Mouse (Mus musculus) hindbrain, embryonic 10.5 days (tissue): ENCODE results near the gene Ift27. TPM values are rescaled to one million over a fixed set of nuclear protein-coding genes. Genes with fewer than 3 reads are reported as not detected.

Experiments
- DNase-seq: peaks from one replicate; pipeline ENCODE4 v3.0.0-alpha.2; 2017; ENCODE audit warnings: low spot score
- H3K27ac ChIP-seq: fragments of 300-500 bp; sonication (generic); 2 replicates; pipeline ENCODE4 v1.5.1; 2016; ENCODE audit warnings: mild to moderate bottlenecking, moderate library complexity
- H3K27me3 ChIP-seq: fragments of 300-500 bp; sonication (generic); 2 replicates; pipeline ENCODE4 v1.6.1; 2016; ENCODE audit warnings: mild to moderate bottlenecking; ENCODE audit not compliant: poor library complexity, insufficient read depth, severe bottlenecking
- H3K36me3 ChIP-seq: fragments of 300-500 bp; sonication (generic); 2 replicates; pipeline ENCODE4 v1.6.1; 2016; ENCODE audit warnings: mild to moderate bottlenecking, moderate library complexity
- H3K4me1 ChIP-seq: fragments of 300-500 bp; sonication (generic); replicated peaks from 2 replicates; pipeline ENCODE4 v1.6.1; 2016; ENCODE audit warnings: mild to moderate bottlenecking
- H3K4me3 ChIP-seq: fragments of 300-500 bp; sonication (generic); 2 replicates; pipeline ENCODE4 v1.5.1; 2016; ENCODE audit warnings: mild to moderate bottlenecking, moderate library complexity
- H3K9me3 ChIP-seq: fragments of 300-500 bp; sonication (generic); 2 replicates; pipeline ENCODE4 v1.6.1; 2016; ENCODE audit warnings: mild to moderate bottlenecking, moderate library complexity
- WGBS: fragments of 180-500 bp; shearing (Covaris S2); methylation state at CpG from one replicate; pipeline ENCODE4 v1.1.7; 2016; 5-methylcytosine and 5-hydroxymethylcytosine counted together
- polyA plus RNA-seq: library from polyadenylated mRNA; unstranded; fragments of >200 nt; fragmentation: Nextera tagmentation; extraction: Ambion mirVana; gene quantifications from 2 replicates; pipeline ENCODE4 v1.2.1, GENCODE M21; 2016

Gene Ift27
- polyA plus RNA-seq, 1 experiment from 2014 or later = 171 TPM

DNA sequence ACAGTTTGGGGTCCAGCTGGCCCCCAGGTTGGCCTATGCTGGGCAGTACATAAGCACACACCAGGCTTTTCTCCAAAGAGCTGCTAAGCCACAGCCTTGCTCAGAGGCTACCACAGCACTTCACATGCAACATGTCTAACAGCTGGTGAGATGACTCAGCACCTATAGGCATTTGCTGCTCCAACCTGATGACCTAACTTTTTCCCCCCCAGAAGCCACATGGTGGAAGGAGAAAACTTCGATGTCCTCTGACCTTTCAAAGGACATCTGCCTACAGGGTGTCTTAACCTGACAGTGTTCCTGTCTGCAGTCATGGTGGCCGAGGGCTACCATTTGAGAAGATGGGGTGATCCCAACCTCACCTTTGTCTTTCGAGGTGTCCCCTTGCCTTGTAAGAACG, 11.7 kb upstream of the Ift27 start:
- H3K4me3 ChIP-seq = no peak overlapping the region
- 90% methylated on average over 4 of the region's 4 CpGs for WGBS
- DNase-seq = no peak
- peaks cover 24% of the 10 kb centered on the region for H3K27me3 ChIP-seq
- H3K4me1 ChIP-seq = peaks cover 26% of the 10 kb centered on the region
- H3K27ac ChIP-seq = no peak overlapping the region
- H3K36me3 ChIP-seq = no peaks in the 10 kb centered on the region
- no peaks in the 10 kb centered on the region for H3K9me3 ChIP-seq

DNA sequence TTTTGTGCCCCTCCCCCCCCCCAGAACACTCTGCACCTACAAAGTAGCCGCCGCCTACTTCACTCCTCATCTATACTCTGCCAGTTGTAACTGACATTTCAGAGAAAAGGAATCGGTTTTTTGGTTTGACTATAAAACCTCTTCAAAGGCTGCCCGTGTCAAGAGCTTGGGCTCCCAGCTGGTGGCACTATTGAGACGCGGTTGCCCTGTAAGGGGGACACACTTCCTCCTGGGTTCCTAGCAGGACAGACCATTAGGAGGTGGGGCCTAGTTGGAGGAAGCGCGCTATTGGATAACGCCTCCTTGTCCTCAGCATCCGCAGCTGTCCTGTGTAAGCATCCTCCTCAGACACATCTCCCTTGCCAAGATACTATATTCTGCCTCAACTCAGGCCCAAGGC, 10.9 kb upstream of the Ift27 start:
- Histone ChIP-seq H3K4me1 (peaks cover 26% of the 10 kb centered on the region), H3K27me3 (peaks cover 24% of the 10 kb centered on the region), H3K36me3 (no peaks in the 10 kb centered on the region), H3K27ac (no peak overlapping the region; the same call in 1 of the 2 replicates), H3K4me3 (peak overlapping the region; percentile 29; the same call in 1 of the 2 replicates), H3K9me3 (no peaks in the 10 kb centered on the region)
- DNase-seq = peak; percentile 73
- 5% methylated on average over 10 of the region's 10 CpGs for WGBS

DNA sequence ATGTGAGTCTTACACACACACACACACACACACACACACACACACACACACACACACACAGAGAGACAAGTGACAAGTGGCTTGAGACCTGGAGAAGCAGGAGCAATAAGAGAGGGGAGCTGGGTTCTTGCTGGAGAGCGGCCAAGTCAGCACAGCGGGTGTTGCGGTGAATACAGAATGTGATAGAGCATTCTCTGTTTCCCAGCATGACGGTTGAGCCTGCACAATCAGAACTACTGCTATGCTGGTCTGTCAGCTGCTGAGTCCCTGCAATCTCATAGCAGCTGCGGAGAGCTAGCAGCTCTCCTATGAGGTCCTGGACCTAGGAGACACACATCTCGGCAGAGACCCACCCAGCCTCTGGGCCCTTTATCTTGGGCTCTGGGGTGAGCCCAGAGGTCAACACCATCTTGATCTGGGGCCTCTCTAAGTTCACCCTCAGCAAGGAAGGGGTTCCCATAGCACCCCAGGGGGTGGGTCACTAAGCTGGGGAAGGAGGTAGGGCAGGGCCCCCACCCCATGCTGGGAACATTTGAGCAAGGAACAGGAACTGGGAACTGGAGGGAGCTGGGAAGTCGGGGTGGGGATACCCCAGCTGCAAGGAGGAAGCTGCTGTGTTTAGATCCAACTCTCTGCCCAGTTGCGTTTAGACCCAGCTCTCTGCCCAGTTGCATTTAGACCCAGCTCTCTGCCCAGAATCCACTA, 7.9 kb upstream of the Ift27 start:
- Histone ChIP-seq H3K4me3 (no peak overlapping the region), H3K27me3 (peaks cover 24% of the 10 kb centered on the region), H3K36me3 (no peaks in the 10 kb centered on the region), H3K9me3 (no peaks in the 10 kb centered on the region), H3K27ac (peak overlapping the region; percentile 56), H3K4me1 (peaks cover 50% of the 10 kb centered on the region)
- DNase-seq = no peak
- whole genome bisulfite sequencing = 34% methylated on average over 8 of the region's 8 CpGs

DNA sequence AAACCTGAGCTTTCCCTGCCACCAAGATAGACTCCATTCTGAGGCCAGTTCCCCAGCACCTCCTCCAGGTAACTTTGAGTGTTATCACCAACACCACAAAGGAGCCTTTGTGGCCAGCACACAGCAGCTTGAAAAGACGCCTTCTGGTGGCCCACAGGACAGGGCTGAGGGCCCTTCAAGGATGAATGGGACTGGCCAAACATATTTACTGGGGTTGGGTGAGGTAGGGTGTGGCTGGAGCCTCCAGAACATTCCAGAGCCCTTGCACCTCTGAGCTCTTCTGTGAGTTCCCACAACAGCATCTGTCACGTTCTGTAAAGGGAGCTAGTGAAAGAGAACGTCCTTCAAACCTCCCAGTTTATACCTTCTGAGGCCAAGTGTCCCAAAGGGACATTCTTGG, 5.9 kb upstream of the Ift27 start:
- no peaks in the 10 kb centered on the region for H3K36me3 ChIP-seq
- H3K27me3 ChIP-seq = peaks cover 24% of the 10 kb centered on the region
- DNase-seq = no peak
- H3K4me1 ChIP-seq = peaks cover 51% of the 10 kb centered on the region
- no peak overlapping the region for H3K27ac ChIP-seq
- H3K4me3 ChIP-seq = no peak overlapping the region
- 79% methylated on average over 3 of the region's 3 CpGs for WGBS
- no peaks in the 10 kb centered on the region for H3K9me3 ChIP-seq

DNA sequence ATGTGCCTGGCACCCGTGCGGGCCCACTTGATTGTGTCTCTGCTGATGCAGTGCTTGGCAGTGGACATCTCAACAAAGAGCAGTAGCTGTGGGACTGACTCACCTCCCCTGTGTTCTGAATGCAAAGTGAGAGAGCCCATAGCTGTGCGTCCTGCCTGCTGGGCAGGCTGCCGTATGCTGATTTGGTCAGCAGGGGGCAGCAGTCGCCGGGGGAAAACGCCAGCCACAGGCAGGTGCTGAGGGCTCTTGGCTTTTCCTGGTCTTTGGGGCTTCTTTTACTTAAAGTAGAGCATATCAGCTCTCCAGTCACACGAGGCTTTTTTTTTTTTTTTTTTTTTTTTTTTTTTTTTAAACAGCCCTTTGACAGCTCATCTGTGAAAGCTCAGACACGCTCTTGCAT, 4.5 kb upstream of the Ift27 start:
- DNase-seq = peak; percentile 85
- Histone ChIP-seq H3K36me3 (no peaks in the 10 kb centered on the region), H3K4me1 (peaks cover 49% of the 10 kb centered on the region), H3K4me3 (no peak overlapping the region), H3K27me3 (peaks cover 17% of the 10 kb centered on the region), H3K27ac (peak overlapping the region; percentile 30; the same call in 1 of the 2 replicates), H3K9me3 (no peaks in the 10 kb centered on the region)
- 8% methylated on average over 9 of the region's 9 CpGs for WGBS

DNA sequence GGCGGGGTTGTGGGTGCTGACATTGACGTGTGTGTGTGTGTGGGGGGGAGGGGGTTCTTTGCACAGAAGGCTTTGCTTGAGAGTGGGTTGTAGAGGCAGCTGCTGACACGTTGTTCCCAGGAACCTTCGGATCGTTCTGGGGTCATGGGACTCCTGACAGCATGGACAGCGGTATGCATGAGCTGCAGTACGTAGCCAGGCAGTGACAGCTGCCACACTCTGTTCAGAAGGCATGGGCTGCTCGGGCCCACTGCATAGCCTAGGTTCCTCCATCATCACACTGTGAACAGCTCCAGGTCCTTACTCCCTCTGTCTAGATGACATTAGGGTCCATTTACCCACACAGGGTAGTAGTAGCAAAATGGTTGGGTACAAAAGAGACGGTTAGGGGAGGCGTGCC, 3.4 kb upstream of the Ift27 start:
- Histone ChIP-seq H3K36me3 (no peaks in the 10 kb centered on the region), H3K9me3 (no peaks in the 10 kb centered on the region), H3K27me3 (peaks cover 7% of the 10 kb centered on the region), H3K27ac (peak overlapping the region; percentile 3; the same call in 1 of the 2 replicates), H3K4me3 (no peak overlapping the region), H3K4me1 (peaks cover 59% of the 10 kb centered on the region)
- DNase-seq = no peak
- 70% methylated on average over 10 of the region's 10 CpGs for WGBS

DNA sequence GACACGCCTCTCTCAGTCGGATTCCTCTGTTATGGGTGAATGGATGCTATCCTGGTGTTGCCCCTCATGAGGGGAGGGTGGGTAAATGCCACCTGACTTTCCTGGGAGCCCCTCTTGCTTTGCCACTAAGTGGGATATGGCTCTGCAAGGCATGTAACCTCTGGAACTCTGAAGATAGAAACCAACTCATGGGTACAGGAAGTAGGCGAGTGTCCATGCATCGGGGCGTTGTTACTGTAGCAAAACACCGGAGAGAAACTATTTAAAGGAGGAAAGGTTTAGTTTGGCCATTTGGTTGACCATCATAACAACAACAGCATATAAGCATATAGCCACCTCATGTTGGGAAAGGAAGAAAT, 959 bp upstream of the Ift27 start:
- no peaks in the 10 kb centered on the region for H3K27me3 ChIP-seq
- peak overlapping the region; percentile 88 for H3K27ac ChIP-seq
- peak overlapping the region; percentile 84 for H3K4me3 ChIP-seq
- peaks cover 52% of the 10 kb centered on the region for H3K4me1 ChIP-seq
- 77% methylated on average over 6 of the region's 6 CpGs for WGBS
- no peak for DNase-seq
- no peaks in the 10 kb centered on the region for H3K9me3 ChIP-seq
- H3K36me3 ChIP-seq = 0 out of 2 replicates have a peak, but pooled peaks cover 8% of the 10 kb centered on the region

DNA sequence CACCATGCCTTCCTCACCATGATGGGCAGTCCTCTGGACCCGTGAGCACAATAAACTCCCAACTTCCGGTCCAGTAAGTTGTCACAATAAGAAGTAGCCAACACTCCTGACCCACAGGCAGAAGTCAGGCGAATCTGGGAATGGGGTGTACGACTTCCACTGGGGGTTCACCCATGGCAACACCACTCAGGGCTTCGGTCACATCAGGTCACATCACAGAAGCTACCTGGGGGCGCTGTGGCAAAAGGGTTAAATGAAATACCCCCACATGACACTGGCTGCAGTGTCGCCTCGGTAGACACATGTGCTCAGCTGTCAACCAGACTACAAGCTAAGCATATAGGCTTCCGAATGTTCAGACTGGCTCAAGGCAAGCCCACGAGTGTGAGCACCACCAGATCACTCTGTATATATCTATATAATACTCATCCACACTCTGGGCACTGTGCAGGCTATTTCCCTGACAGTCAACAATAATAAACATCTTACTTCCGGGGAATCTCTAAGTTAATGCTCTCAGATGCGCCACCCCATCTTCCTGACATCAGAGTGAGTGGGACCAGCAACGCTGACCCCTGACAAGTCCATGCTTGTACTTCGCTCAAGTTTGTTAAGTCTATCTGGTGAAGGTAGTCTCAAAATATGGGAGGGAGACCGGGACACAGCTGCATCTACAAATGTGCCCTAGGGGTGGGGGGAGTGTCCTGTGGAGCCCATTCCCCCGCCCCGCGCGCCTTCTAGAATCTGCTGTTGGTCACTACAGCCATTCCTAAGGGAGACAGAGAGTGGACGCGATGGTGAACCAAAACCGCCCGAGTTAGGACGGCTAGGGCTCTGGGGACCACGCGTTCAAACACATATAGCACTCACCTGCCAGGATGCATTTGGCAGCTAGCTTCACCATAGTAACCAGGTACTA, 749 bp downstream of the Ift27 start:
- no peak for DNase-seq
- H3K36me3 ChIP-seq = peaks cover 13% of the 10 kb centered on the region; the same call in 1 of the 2 replicates
- 26% methylated on average over 26 of the region's 26 CpGs for WGBS
- peak overlapping the region; percentile 91 for H3K27ac ChIP-seq
- H3K4me3 ChIP-seq = peak overlapping the region; percentile 84
- H3K9me3 ChIP-seq = no peaks in the 10 kb centered on the region
- peaks cover 40% of the 10 kb centered on the region for H3K4me1 ChIP-seq
- H3K27me3 ChIP-seq = no peaks in the 10 kb centered on the region

DNA sequence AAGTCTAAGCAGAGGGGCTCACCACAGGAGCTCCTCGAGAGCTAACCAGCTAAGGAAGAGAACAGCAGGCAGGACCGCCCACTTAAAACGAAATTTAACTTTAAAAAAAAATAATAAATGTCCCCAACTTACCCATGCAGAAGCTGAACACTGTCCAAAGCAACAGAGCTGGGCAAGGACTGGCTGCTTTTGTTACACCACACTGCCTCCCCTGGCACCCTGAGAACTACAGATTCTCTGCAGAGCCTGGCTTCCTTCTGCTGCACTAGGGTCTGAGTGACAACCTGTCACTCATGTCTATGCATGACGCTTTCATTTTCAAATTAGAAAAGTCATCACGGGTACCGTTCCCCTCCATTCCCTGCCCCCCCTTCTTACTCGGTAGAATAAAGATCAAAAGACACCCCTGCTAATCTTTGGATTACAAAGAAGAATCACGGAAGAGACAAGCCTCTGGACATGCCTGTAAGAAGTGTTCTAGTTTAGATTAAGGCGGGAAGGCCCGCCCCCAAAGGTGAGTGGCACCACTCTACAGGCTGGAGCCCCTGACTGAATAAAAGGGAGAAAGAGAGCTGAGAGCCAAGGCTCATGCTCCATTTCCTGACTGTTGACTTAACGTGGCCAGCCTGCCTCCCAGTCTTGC, 1.5 kb downstream of the Ift27 start:
- no peak overlapping the region for H3K27ac ChIP-seq
- no peaks in the 10 kb centered on the region for H3K9me3 ChIP-seq
- no peaks in the 10 kb centered on the region for H3K27me3 ChIP-seq
- H3K4me1 ChIP-seq = peaks cover 33% of the 10 kb centered on the region
- peak overlapping the region; percentile 84 for H3K4me3 ChIP-seq
- 75% methylated on average over 11 of the region's 11 CpGs for WGBS
- DNase-seq = no peak
- H3K36me3 ChIP-seq = peaks cover 21% of the 10 kb centered on the region

DNA sequence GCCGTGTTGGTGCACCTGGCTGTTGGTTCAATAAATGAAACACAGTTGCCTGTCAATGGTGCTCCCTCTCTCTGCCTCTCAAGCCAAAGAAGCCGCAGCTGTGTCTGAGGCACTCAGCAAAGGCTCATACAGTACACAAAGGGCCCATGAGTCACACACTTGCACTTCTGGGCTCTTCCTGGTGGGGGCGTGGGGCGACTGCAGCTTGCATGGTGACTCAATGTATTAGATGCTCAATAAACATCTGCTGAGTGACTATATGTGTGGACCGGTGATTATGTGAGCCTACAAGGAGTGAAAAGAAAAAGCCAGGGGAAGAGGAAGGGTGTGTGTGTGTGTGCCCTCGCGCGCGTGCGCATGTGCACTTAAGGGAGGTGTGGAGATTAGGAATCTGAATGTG, 2.3 kb downstream of the Ift27 start:
- Histone ChIP-seq H3K36me3 (peaks cover 28% of the 10 kb centered on the region), H3K4me3 (no peak overlapping the region), H3K4me1 (peaks cover 28% of the 10 kb centered on the region), H3K27ac (no peak overlapping the region), H3K27me3 (no peaks in the 10 kb centered on the region), H3K9me3 (no peaks in the 10 kb centered on the region)
- DNase-seq = no peak
- 93% methylated on average over 10 of the region's 10 CpGs for WGBS

DNA sequence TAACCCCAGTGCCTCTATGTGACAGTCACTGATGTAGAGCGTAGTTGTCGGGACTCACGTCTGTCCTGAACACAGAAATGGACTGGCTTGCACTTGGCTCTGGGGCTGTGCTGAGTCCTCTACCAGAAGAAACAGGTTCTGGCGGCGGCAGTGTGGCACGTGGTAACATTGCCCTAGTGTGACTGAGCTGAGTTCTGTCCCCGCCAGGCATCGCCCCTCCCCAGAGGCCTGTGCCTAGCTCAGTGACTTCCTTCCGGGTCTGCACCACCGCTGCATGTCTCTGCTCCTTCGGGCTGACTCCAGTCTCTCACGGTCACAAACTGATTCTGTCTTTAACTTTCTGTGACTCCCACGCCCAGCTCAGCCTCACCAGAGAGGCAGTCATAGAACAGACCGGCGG, 3.2 kb downstream of the Ift27 start:
- no peak for DNase-seq
- no peaks in the 10 kb centered on the region for H3K9me3 ChIP-seq
- H3K27me3 ChIP-seq = no peaks in the 10 kb centered on the region
- no peak overlapping the region for H3K4me3 ChIP-seq
- 93% methylated on average over 15 of the region's 15 CpGs for WGBS
- no peak overlapping the region for H3K27ac ChIP-seq
- peaks cover 28% of the 10 kb centered on the region for H3K4me1 ChIP-seq
- H3K36me3 ChIP-seq = peaks cover 38% of the 10 kb centered on the region

DNA sequence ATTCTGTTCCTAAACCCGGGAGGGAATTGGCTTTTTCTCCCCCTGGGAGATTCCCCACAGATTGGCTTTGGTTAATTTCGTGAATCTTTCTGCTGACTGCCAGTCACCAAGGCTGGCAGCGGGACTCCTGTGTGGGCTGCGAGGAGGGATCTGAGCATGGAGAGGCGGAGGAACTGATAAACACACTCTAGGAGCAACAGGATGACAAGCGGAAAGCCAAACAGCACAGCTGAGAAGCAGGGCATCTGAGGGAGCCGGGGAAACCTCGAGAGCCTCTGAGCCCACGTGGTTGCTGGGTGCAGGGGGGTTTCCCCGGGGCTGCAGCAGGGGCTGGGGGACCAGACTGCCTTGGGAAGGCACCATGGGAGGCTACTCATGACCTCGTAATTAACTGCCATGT, 4.3 kb downstream of the Ift27 start:
- Histone ChIP-seq H3K4me3 (no peak overlapping the region), H3K27ac (0 out of 2 replicates have a peak overlapping the region, but pooled peaks have one; percentile 8), H3K9me3 (no peaks in the 10 kb centered on the region), H3K4me1 (peaks cover 20% of the 10 kb centered on the region), H3K36me3 (peaks cover 49% of the 10 kb centered on the region), H3K27me3 (no peaks in the 10 kb centered on the region)
- 82% methylated on average over 11 of the region's 11 CpGs for WGBS
- no peak for DNase-seq

DNA sequence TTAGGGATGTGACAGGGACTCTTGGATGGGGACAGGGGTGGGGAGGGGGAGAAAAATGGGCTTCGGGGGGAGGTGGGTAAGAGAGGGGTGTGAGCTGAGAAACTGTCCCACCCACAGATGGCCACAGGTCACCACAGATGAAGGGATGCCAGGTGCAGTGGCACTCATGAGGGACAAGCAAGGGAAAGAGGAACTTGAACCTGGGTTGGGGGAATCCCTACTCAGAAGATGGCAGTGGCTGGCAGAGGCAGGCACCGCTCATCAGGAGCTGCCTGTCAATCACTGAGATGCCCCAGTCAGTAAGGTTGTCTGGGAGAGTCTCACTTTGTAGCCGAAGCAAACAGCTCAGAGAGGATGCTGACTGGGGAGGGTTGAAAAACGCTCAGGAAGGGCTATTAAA, 8.6 kb downstream of the Ift27 start:
- Histone ChIP-seq H3K36me3 (peaks cover 86% of the 10 kb centered on the region), H3K9me3 (no peaks in the 10 kb centered on the region), H3K4me3 (no peak overlapping the region), H3K27ac (no peak overlapping the region), H3K4me1 (no peaks in the 10 kb centered on the region), H3K27me3 (no peaks in the 10 kb centered on the region)
- DNase-seq = no peak
- WGBS = 84% methylated on average over 4 of the region's 4 CpGs
